Mouse (Mus musculus) activated CD4-positive, CD25-positive, alpha-beta regulatory T cell, adult 9 weeks (primary cell): ENCODE results near the gene Krt2. TPM values are rescaled to one million over a fixed set of nuclear protein-coding genes. Genes with fewer than 3 reads are reported as not detected.

Experiments used
- polyA plus RNA-seq: library from polyadenylated mRNA; unstranded; fragments of 100-300 nt; shearing (Covaris generic); gene quantifications from one replicate; pipeline ENCODE4 v1.2.1, GENCODE M21; 2017

Gene Krt2
- polyA plus RNA-seq, result not detected

DNA sequence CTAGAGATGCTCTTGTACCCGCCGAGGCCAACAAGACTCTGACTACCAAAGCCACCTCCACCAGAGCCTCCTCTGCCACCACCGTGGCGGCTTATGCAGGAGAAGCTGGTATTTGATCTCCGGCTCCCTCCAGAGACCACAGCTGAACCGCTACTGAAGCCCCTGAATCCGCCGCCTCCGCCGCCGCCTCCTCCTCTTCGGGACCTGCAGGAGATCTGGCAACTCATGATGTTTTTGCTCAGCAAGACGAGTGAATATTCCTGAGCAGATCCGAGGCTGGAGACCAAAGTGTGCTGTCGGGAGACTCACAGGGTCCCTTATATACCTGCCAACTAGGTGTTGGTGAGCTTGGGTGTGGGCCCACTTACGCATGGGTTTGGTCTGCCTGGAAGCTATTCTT, at the start of gene Krt2:
Gene Krt2, minus strand, starts transcription at position 295 of the 400 bp plus-strand sequence.

DNA sequence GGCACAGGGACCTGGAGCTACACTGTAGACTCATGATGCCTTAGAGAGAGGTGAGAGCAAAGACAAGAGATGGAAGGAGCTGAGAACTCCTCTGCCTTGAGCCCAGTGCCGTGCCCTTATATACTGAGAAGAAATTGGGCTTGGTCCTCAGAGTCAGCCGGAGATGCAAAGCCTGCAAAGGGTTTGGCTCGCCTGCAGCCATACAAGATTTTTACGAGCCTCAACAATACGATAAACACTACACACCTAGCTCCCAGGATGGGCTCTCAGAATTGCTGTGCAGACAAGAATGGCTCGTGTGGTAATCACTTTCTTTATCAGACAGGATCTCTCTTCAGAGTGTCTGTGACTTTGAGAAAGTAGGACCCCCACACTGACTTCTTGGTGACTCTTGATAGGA, 32.7 kb upstream of the Krt2 start, which contains the start of gene Krt1:
Gene Krt1, minus strand, starts transcription at position 101 of the 400 bp plus-strand sequence.

DNA sequence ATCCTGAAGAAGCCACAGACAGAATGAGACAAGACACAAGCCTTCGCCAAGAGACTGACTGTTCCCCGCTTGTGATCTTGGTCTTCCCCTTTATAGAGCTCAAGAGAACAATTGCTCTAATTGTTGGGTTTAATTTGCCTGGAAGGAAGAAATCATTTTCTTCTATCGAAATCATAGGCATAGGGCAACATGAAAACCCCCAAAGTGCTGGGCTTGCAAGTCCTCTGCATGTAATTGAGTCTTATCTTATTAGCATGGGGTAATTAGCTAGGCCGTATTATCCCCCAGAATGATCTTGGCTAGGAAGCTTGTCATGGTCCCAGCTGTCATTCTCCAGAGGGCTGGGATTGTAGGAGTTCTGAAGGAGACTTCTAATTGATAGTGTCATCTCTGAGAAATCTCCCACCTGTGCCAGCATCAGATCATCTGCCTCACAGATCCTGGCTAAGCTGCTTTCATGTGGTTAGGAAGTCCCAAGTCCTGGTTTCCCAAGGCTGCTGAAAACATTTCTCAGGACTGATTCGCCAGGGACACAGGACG, 15.6 kb downstream of the Krt2 start, which contains the start of gene Krt73:
Gene Krt73, minus strand, starts transcription at position 51 of the 540 bp plus-strand sequence.

DNA sequence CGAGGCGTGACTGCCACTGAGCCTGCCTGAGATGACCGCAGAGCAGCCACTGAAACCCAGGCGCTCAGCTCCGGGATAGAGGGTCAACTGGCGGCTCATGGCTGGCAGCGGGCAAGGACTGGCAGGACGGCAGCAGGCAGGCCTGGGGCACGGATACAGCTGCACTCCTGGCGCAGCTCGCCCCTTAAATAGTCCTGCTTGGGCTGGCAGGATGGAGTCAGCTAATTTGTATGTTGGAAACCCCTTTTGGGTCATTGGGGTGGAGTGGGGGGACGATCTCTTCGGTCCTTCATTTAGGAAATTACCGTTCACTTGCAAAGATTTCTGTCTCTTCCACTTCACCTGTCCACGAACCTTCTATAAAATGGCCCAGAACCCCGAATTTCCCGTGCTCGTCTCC, 31.6 kb downstream of the Krt2 start, which contains the start of gene Krt72:
Gene Krt72, minus strand, starts transcription at position 101 of the 400 bp plus-strand sequence.

Other genes with a start within 250 kb of the Krt2 start
- gene Krt75, start 244.3 kb downstream of the Krt2 start, polyA plus RNA-seq, result not detected
- not detected for gene Gm5414, start 190.0 kb downstream of the Krt2 start, polyA plus RNA-seq
- gene Gm5478, start 170.8 kb downstream of the Krt2 start, polyA plus RNA-seq, result not detected
- gene Krt6b, start 137.9 kb downstream of the Krt2 start, polyA plus RNA-seq, result not detected
- not detected for gene Krt6a, start 123.9 kb downstream of the Krt2 start, polyA plus RNA-seq
- not detected for gene Krt5, start 105.3 kb downstream of the Krt2 start, polyA plus RNA-seq
- not detected for gene Krt71, start 75.1 kb downstream of the Krt2 start, polyA plus RNA-seq
- gene Krt72, start 31.7 kb downstream of the Krt2 start, polyA plus RNA-seq, result not detected
- not detected for gene Krt73, start 15.8 kb downstream of the Krt2 start, polyA plus RNA-seq
- gene Krt1, start 32.6 kb upstream of the Krt2 start, polyA plus RNA-seq, result not detected
- gene Krt77, start 51.5 kb upstream of the Krt2 start, polyA plus RNA-seq, result not detected
- not detected for gene Krt76, start 74.8 kb upstream of the Krt2 start, polyA plus RNA-seq
- gene Krt4, start 106.6 kb upstream of the Krt2 start, polyA plus RNA-seq, result not detected
- gene Krt79, start 122.2 kb upstream of the Krt2 start, polyA plus RNA-seq, result not detected
- not detected for gene Krt78, start 136.1 kb upstream of the Krt2 start, polyA plus RNA-seq
- not detected for gene Krt8, start 186.3 kb upstream of the Krt2 start, polyA plus RNA-seq
- 0.76 TPM for gene Krt18, start 210.0 kb upstream of the Krt2 start, polyA plus RNA-seq